Mouse (Mus musculus) MEL (cell line): ENCODE data around the gene Mapt. TPM values are rescaled to one million over a fixed set of nuclear protein-coding genes. Genes with fewer than 3 reads are reported as not detected.

Source experiments
- DNase-seq: peaks from one replicate; pipeline ENCODE4 v3.0.0; 2011; ENCODE audit warnings: low read depth, low spot score
- H3K27ac ChIP-seq: 2 replicates; pipeline ENCODE4 v1.5.1; 2012; ENCODE audit warnings: low read depth, mild to moderate bottlenecking, control low read depth, low read length, moderate library complexity; ENCODE audit not compliant: control insufficient read depth
- H3K27me3 ChIP-seq, 2 experiments: fragments of 150-350 bp in 1 of 2; sonication (generic) in 1 of 2; 2 replicates each; pipeline ENCODE4 v1.6.1; 2012; ENCODE audit warnings: low read length in 2 of 2, mild to moderate bottlenecking in 2 of 2, improper control_type of control experiment in 1 of 2, moderate library complexity in 1 of 2; ENCODE audit not compliant: insufficient read depth in 2 of 2, control insufficient read depth in 1 of 2
- H3K36me3 ChIP-seq, 2 experiments: 2 replicates each; pipeline ENCODE4 v1.6.1; 2012 to 2014; ENCODE audit warnings: low read length in 2 of 2, improper control_type of control experiment in 1 of 2, inconsistent platforms in 1 of 2, mild to moderate bottlenecking in 1 of 2; ENCODE audit not compliant: insufficient read depth in 2 of 2, control insufficient read depth in 1 of 2
- H3K4me1 ChIP-seq, 2 experiments: fragments of 150-350 bp in 1 of 2; sonication (generic) in 1 of 2; 2 replicates each; pipeline ENCODE4 v1.6.1; 2012; ENCODE audit warnings: low read length in 2 of 2, improper control_type of control experiment in 1 of 2, mild to moderate bottlenecking in 1 of 2; ENCODE audit not compliant: insufficient read depth in 2 of 2, control insufficient read depth in 1 of 2
- H3K4me3 ChIP-seq, 2 experiments: fragments of 150-350 bp in 1 of 2; sonication (generic) in 1 of 2; 2 replicates each; pipeline ENCODE4 v1.5.1; 2012; ENCODE audit warnings: low read depth in 2 of 2, low read length in 2 of 2, mild to moderate bottlenecking in 2 of 2, moderate library complexity in 2 of 2, control low read depth in 1 of 2, improper control_type of control experiment in 1 of 2; ENCODE audit not compliant: control insufficient read depth in 1 of 2, insufficient read depth in 1 of 2
- H3K79me2 ChIP-seq: 2 replicates; pipeline ENCODE4 v1.6.1; 2012; ENCODE audit warnings: mild to moderate bottlenecking, low read length, moderate library complexity; ENCODE audit not compliant: control insufficient read depth, poor library complexity, insufficient read depth
- H3K9ac ChIP-seq: 2 replicates; pipeline ENCODE4 v1.6.1; 2012; ENCODE audit warnings: low read depth, mild to moderate bottlenecking, control low read depth, low read length, moderate library complexity; ENCODE audit not compliant: control insufficient read depth, poor library complexity, severe bottlenecking
- H3K9me3 ChIP-seq: fragments of 150-350 bp; sonication (generic); replicated peaks from 2 replicates; pipeline ENCODE4 v1.6.1; 2012; ENCODE audit warnings: mild to moderate bottlenecking, low read length, improper control_type of control experiment, moderate library complexity; ENCODE audit not compliant: insufficient read depth
- EP300 ChIP-seq, 2 experiments: IDR thresholded peaks; 2 replicates each; pipeline ENCODE4 v1.6.1; 2011; ENCODE audit warnings: improper control_type of control experiment in 2 of 2, low read length in 2 of 2, low read depth in 1 of 2, mild to moderate bottlenecking in 1 of 2
- ETS1 ChIP-seq: IDR thresholded peaks from 2 replicates; pipeline ENCODE4 v1.6.1; 2012; ENCODE audit warnings: low read depth, mild to moderate bottlenecking, inconsistent platforms, low read length, improper control_type of control experiment, moderate library complexity
- GABPA ChIP-seq: IDR thresholded peaks from 2 replicates; pipeline ENCODE4 v1.6.1; 2012; ENCODE audit warnings: low read depth, mild to moderate bottlenecking, inconsistent platforms, low read length, improper control_type of control experiment, moderate library complexity
- HCFC1 ChIP-seq: IDR thresholded peaks from 2 replicates; pipeline ENCODE4 v1.6.1; 2012; ENCODE audit warnings: low read depth, mild to moderate bottlenecking, inconsistent platforms, low read length, improper control_type of control experiment, moderate library complexity
- JUND ChIP-seq: IDR thresholded peaks from 2 replicates; pipeline ENCODE4 v1.6.1; 2011; ENCODE audit warnings: low read depth, mild to moderate bottlenecking, improper control_type of control experiment, low read length
- MYB ChIP-seq: IDR thresholded peaks from 2 replicates; pipeline ENCODE4 v1.6.1; 2011; ENCODE audit warnings: mild to moderate bottlenecking, low read depth, low read length, improper control_type of control experiment
- NRF1 ChIP-seq: IDR thresholded peaks from 2 replicates; pipeline ENCODE4 v1.6.1; 2014; ENCODE audit warnings: low read depth, mild to moderate bottlenecking, inconsistent platforms, low read length, improper control_type of control experiment, moderate library complexity; ENCODE audit not compliant: poor library complexity, insufficient read depth, severe bottlenecking
- POLR2AphosphoS2 ChIP-seq: IDR thresholded peaks from 2 replicates; pipeline ENCODE4 v1.6.1; 2011; ENCODE audit warnings: low read length, improper control_type of control experiment
- RCOR1 ChIP-seq: IDR thresholded peaks from 2 replicates; pipeline ENCODE4 v1.6.1; 2012; ENCODE audit warnings: low read depth, mild to moderate bottlenecking, inconsistent platforms, low read length, improper control_type of control experiment
- TCF12 ChIP-seq: IDR thresholded peaks from 2 replicates; pipeline ENCODE4 v1.6.1; 2014; ENCODE audit warnings: low read depth, mild to moderate bottlenecking, inconsistent platforms, low read length, improper control_type of control experiment, moderate library complexity
- USF1 ChIP-seq: IDR thresholded peaks from 2 replicates; pipeline ENCODE4 v1.6.1; 2014; ENCODE audit warnings: low read depth, mild to moderate bottlenecking, inconsistent platforms, low read length, improper control_type of control experiment, moderate library complexity
- ZC3H11A ChIP-seq: IDR thresholded peaks from 2 replicates; pipeline ENCODE4 v1.6.1; 2012; ENCODE audit warnings: low read depth, mild to moderate bottlenecking, inconsistent platforms, low read length, improper control_type of control experiment
- polyA plus RNA-seq, 2 experiments: library from polyadenylated mRNA; stranded (reverse) in 1 of 2; unstranded in 1 of 2; fragments of >175 nt in 1 of 2; fragments of >200 nt in 1 of 2; gene quantifications; 2 replicates each; pipeline versions ENCODE4 v1.2.1 to v1.2.4; 2012; ENCODE audit warnings: low replicate concordance in 2 of 2, low read depth in 1 of 2; ENCODE audit not compliant: insufficient read length in 2 of 2, insufficient read depth in 1 of 2, missing spikeins in 1 of 2
- total RNA-seq: library from RNA; depleted of rRNA; stranded (reverse); fragments of 300-350 nt; gene quantifications from 2 replicates; pipeline ENCODE4 v1.2.3, GENCODE M21; 2012

Gene Mapt
- total and polyA plus RNA-seq, 3 experiments: 0.89 to 1.7 TPM; not detected in 1

GRCm38 (mm10) chr11:104251121-104251520 lies 19.9 kb downstream of the Mapt start:
- peaks cover 7 to 14% of the 10 kb centered on the region in 2 experiments; a peak in 3 of 4 replicates for H3K27me3 ChIP-seq
- TF ChIP-seq HCFC1: no peak
- no peak for TF ChIP-seq ETS1
- no peak for DNase-seq
- H3K36me3 ChIP-seq: no peaks in the 10 kb centered on the region
- no peak overlapping the region for H3K9ac ChIP-seq
- H3K9me3 ChIP-seq: no peaks in the 10 kb centered on the region
- no peaks in the 10 kb centered on the region for H3K4me1 ChIP-seq
- H3K27ac ChIP-seq: no peak overlapping the region
- H3K79me2 ChIP-seq: no peaks in the 10 kb centered on the region
- H3K4me3 ChIP-seq: no peak overlapping the region

- H3K79me2 ChIP-seq: no peaks in the 10 kb centered on the region
- no peak overlapping the region for H3K27ac ChIP-seq
- H3K27me3 ChIP-seq: peaks cover 5 to 11% of the 10 kb centered on the region in 2 experiments; a peak in 3 of 4 replicates
- no peaks in the 10 kb centered on the region for H3K9me3 ChIP-seq
- no peak overlapping the region for H3K9ac ChIP-seq
- no peaks in the 10 kb centered on the region for H3K36me3 ChIP-seq
- no peak overlapping the region for H3K4me3 ChIP-seq
- no peak for TF ChIP-seq RCOR1
- TF ChIP-seq MYB: no peak
- TF ChIP-seq USF1: no peak
- TF ChIP-seq ZC3H11A: no peak
- TF ChIP-seq TCF12: no peak
- TF ChIP-seq GABPA: no peak
- no peak for TF ChIP-seq POLR2AphosphoS2
- no peak for DNase-seq
- H3K4me1 ChIP-seq: no peaks in the 10 kb centered on the region
Observed at GRCm38 (mm10) chr11:104252094-104252493, 20.9 kb downstream of the Mapt start.

- TF ChIP-seq HCFC1: no peak
- TF ChIP-seq POLR2AphosphoS2: no peak
- TF ChIP-seq NRF1: no peak
- no peak for TF ChIP-seq JUND
- no peak for TF ChIP-seq EP300 (IDR thresholded peaks at IDR 0.05; ENCODE audit: low read depth in 1 of 2, low read length in 2 of 2)
- H3K9ac ChIP-seq: no peak overlapping the region
- DNase-seq: no peak
Observed at GRCm38 (mm10) chr11:104254408-104255039, 23.3 kb downstream of the Mapt start.

More at GRCm38 (mm10) chr11:104254408-104255039, 23.3 kb downstream of the Mapt start:
- Histone ChIP-seq H3K79me2 (no peaks in the 10 kb centered on the region), H3K9me3 (no peaks in the 10 kb centered on the region), H3K27me3 (peaks cover 0 to 12% of the 10 kb centered on the region in 2 experiments), H3K4me3 (no peak overlapping the region), H3K27ac (no peak overlapping the region), H3K36me3 (no peaks in the 10 kb centered on the region), H3K4me1 (no peaks in the 10 kb centered on the region)
